Mouse (Mus musculus): ENCODE data around the gene Ppp4r2. TPM values are rescaled to one million over a fixed set of nuclear protein-coding genes. Genes with fewer than 3 reads are reported as not detected.
A peak's percentile ranks its signal among the peaks of the same experiment; 100 is the strongest.

The Ppp4r2 gene
- total and polyA plus RNA-seq, 2 experiments from 2014 or later, result 11.2 to 17.6 TPM

- ATAC-seq (ENCODE audit: insufficient read depth, low read depth) (no peak), DNase-seq (ENCODE audit: low spot score) (no peak)
- Histone ChIP-seq H3K9me3 (replicated peaks; ENCODE audit: control insufficient read depth, low read length) (no peaks in the 10 kb centered on the region), H3K27me3 (ENCODE audit: control insufficient read depth, insufficient read depth, low read length) (no peaks in the 10 kb centered on the region), H3K4me2 (ENCODE audit: low read depth, low read length) (no peak overlapping the region), H3K9ac (replicated peaks; ENCODE audit: low read depth, low read length) (no peak overlapping the region), H3K4me3 (ENCODE audit: low read depth, low read length) (no peak overlapping the region), H3K36me3 (replicated peaks; ENCODE audit: control insufficient read depth, insufficient read depth, low read length) (no peaks in the 10 kb centered on the region), H3K4me1 (ENCODE audit: control insufficient read depth, insufficient read depth) (no peaks in the 10 kb centered on the region), H3K27ac (ENCODE audit: low read depth) (no peak overlapping the region)
- TF ChIP-seq CTCF (IDR thresholded peaks at IDR 0.05; ENCODE audit: low read depth) (no peak), EP300 (IDR thresholded peaks at IDR 0.05; ENCODE audit: low read depth) (no peak)
- 45% methylated on average over 6 of the region's 6 CpGs for WGBS
These were observed 37.6 kb upstream of the Ppp4r2 start for GRCm38 (mm10) chr6:100795797-100796196.

- Histone ChIP-seq H3K9me3 (replicated peaks; ENCODE audit: control insufficient read depth, low read length) (no peaks in the 10 kb centered on the region), H3K36me3 (replicated peaks; ENCODE audit: control insufficient read depth, insufficient read depth, low read length) (no peaks in the 10 kb centered on the region), H3K27me3 (ENCODE audit: control insufficient read depth, insufficient read depth, low read length) (no peaks in the 10 kb centered on the region), H3K27ac (ENCODE audit: low read depth) (no peak overlapping the region), H3K9ac (replicated peaks; ENCODE audit: low read depth, low read length) (no peak overlapping the region), H3K4me1 (ENCODE audit: control insufficient read depth, insufficient read depth) (no peaks in the 10 kb centered on the region), H3K4me3 (ENCODE audit: low read depth, low read length) (no peak overlapping the region), H3K4me2 (ENCODE audit: low read depth, low read length) (no peak overlapping the region)
- DNase-seq (ENCODE audit: low spot score), result no peak
- 82% methylated on average over 6 of the region's 6 CpGs for WGBS
- no peak for TF ChIP-seq EP300 (IDR thresholded peaks at IDR 0.05; ENCODE audit: low read depth)
- TF ChIP-seq CTCF (IDR thresholded peaks at IDR 0.05; ENCODE audit: low read depth), result no peak
- no peak for ATAC-seq (ENCODE audit: insufficient read depth, low read depth)
These were observed 34.1 kb upstream of the Ppp4r2 start for GRCm38 (mm10) chr6:100799290-100799689.

DNA sequence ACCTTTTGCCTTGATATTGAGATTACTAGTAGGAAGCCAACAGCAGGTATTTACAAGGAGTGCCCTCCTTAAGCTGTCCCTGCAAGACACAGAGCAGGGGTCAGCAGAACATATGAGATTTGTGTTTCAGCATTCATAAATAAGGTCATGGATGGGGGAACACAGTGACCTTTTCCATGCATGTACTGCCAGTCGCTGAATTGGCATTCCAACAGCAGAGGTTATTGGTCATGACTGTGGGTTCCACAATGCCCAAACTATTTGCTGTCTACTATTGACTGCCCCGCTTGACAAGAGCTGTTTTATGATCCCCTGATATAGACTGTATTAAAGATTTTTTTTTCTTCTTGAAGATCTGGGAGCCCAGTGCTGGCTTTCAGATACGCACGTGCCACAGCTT, 33.7 kb upstream of the Ppp4r2 start:
- TF ChIP-seq CTCF (IDR thresholded peaks at IDR 0.05; ENCODE audit: low read depth) (no peak), EP300 (IDR thresholded peaks at IDR 0.05; ENCODE audit: low read depth) (no peak)
- Histone ChIP-seq H3K36me3 (replicated peaks; ENCODE audit: control insufficient read depth, insufficient read depth, low read length) (no peaks in the 10 kb centered on the region), H3K4me3 (ENCODE audit: low read depth, low read length) (no peak overlapping the region), H3K27me3 (ENCODE audit: control insufficient read depth, insufficient read depth, low read length) (no peaks in the 10 kb centered on the region), H3K4me2 (ENCODE audit: low read depth, low read length) (no peak overlapping the region), H3K9ac (replicated peaks; ENCODE audit: low read depth, low read length) (no peak overlapping the region), H3K4me1 (ENCODE audit: control insufficient read depth, insufficient read depth) (no peaks in the 10 kb centered on the region), H3K27ac (ENCODE audit: low read depth) (no peak overlapping the region), H3K9me3 (replicated peaks; ENCODE audit: control insufficient read depth, low read length) (no peaks in the 10 kb centered on the region)
- 84% methylated on average over 4 of the region's 4 CpGs for WGBS
- DNase-seq (ENCODE audit: low spot score) (no peak), ATAC-seq (ENCODE audit: insufficient read depth, low read depth) (no peak)

GRCm38 (mm10) chr6:100800497-100800955, 32.9 kb upstream of the Ppp4r2 start:
- no peak overlapping the region for H3K4me2 ChIP-seq (ENCODE audit: low read depth, low read length)
- no peaks in the 10 kb centered on the region for H3K36me3 ChIP-seq (replicated peaks; ENCODE audit: control insufficient read depth, insufficient read depth, low read length)
- DNase-seq (ENCODE audit: low spot score) (peak; percentile 16), ATAC-seq (ENCODE audit: insufficient read depth, low read depth) (peak; percentile 36)
- WGBS, result 49% methylated on average over 10 of the region's 10 CpGs
- H3K4me3 ChIP-seq (ENCODE audit: low read depth, low read length), result no peak overlapping the region
- H3K9ac ChIP-seq (replicated peaks; ENCODE audit: low read depth, low read length), result no peak overlapping the region
- H3K27me3 ChIP-seq (ENCODE audit: control insufficient read depth, insufficient read depth, low read length), result no peaks in the 10 kb centered on the region
- no peaks in the 10 kb centered on the region for H3K4me1 ChIP-seq (ENCODE audit: control insufficient read depth, insufficient read depth)
- TF ChIP-seq EP300 (IDR thresholded peaks at IDR 0.05; ENCODE audit: low read depth), result no peak
- TF ChIP-seq CTCF (IDR thresholded peaks at IDR 0.05; ENCODE audit: low read depth), result no peak
- no peaks in the 10 kb centered on the region for H3K9me3 ChIP-seq (replicated peaks; ENCODE audit: control insufficient read depth, low read length)
- 0 out of 2 replicates have a peak overlapping the region, but pooled peaks have one; percentile 20 for H3K27ac ChIP-seq (ENCODE audit: low read depth)

GRCm38 (mm10) chr6:100802381-100803083, 30.9 kb upstream of the Ppp4r2 start:
- H3K36me3 ChIP-seq (replicated peaks; ENCODE audit: control insufficient read depth, insufficient read depth, low read length), result no peaks in the 10 kb centered on the region
- no peak overlapping the region for H3K4me3 ChIP-seq (ENCODE audit: low read depth, low read length)
- no peak for TF ChIP-seq CTCF (IDR thresholded peaks at IDR 0.05; ENCODE audit: low read depth)
- TF ChIP-seq EP300 (IDR thresholded peaks at IDR 0.05; ENCODE audit: low read depth), result no peak
- no peaks in the 10 kb centered on the region for H3K9me3 ChIP-seq (replicated peaks; ENCODE audit: control insufficient read depth, low read length)
- 62% methylated on average over 13 of the region's 13 CpGs for WGBS
- H3K27ac ChIP-seq (ENCODE audit: low read depth), result no peak overlapping the region
- no peaks in the 10 kb centered on the region for H3K4me1 ChIP-seq (ENCODE audit: control insufficient read depth, insufficient read depth)
- no peak overlapping the region for H3K9ac ChIP-seq (replicated peaks; ENCODE audit: low read depth, low read length)
- DNase-seq (ENCODE audit: low spot score), result no peak
- H3K4me2 ChIP-seq (ENCODE audit: low read depth, low read length), result no peak overlapping the region
- no peak; the same call in 1 of the 2 replicates for ATAC-seq (ENCODE audit: insufficient read depth, low read depth)
- no peaks in the 10 kb centered on the region for H3K27me3 ChIP-seq (ENCODE audit: control insufficient read depth, insufficient read depth, low read length)

DNA sequence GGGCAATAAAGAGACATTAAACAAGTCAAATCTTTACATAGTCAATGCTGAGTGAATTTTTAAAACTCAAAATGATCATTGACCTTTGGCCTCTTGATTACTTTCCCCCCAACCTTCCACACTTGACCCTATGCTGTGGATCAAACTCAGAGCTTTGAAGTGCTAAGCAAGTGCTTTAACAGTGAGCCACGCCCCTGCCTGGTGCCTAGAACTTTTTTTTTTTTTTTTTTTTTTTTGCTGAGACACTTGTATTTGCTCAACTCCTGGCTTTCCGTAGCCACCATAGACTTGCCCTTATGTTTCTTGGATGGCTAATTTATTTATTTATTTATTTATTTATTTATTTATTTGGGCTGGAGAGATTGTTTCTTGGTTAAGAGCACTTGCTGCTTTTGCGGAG, 30.2 kb upstream of the Ppp4r2 start:
- no peaks in the 10 kb centered on the region for H3K36me3 ChIP-seq (replicated peaks; ENCODE audit: control insufficient read depth, insufficient read depth, low read length)
- no peaks in the 10 kb centered on the region for H3K27me3 ChIP-seq (ENCODE audit: control insufficient read depth, insufficient read depth, low read length)

More for the DNA sequence above, 30.2 kb upstream of the Ppp4r2 start:
- H3K9me3 ChIP-seq (replicated peaks; ENCODE audit: control insufficient read depth, low read length), result no peaks in the 10 kb centered on the region
- no peaks in the 10 kb centered on the region for H3K4me1 ChIP-seq (ENCODE audit: control insufficient read depth, insufficient read depth)
- ATAC-seq (ENCODE audit: insufficient read depth, low read depth), result no peak
- H3K4me2 ChIP-seq (ENCODE audit: low read depth, low read length), result no peak overlapping the region
- 83% methylated on average over 3 of the region's 3 CpGs for WGBS
- no peak overlapping the region for H3K4me3 ChIP-seq (ENCODE audit: low read depth, low read length)
- TF ChIP-seq CTCF (IDR thresholded peaks at IDR 0.05; ENCODE audit: low read depth), result no peak
- TF ChIP-seq EP300 (IDR thresholded peaks at IDR 0.05; ENCODE audit: low read depth), result no peak
- no peak for DNase-seq (ENCODE audit: low spot score)
- no peak overlapping the region for H3K9ac ChIP-seq (replicated peaks; ENCODE audit: low read depth, low read length)
- no peak overlapping the region for H3K27ac ChIP-seq (ENCODE audit: low read depth)

All from heart, postnatal 0 days (tissue).